Mouse (Mus musculus): ENCODE results near the gene Siglece.

Siglece gene

GRCm38 (mm10) chr7:43625794-43626422 lies 34.1 kb downstream of the Siglece start:
- no peak for DNase-seq (ENCODE audit: low spot score in 2 of 2)

GRCm38 (mm10) chr7:43625065-43625464 lies 34.9 kb downstream of the Siglece start:
- DNase-seq (ENCODE audit: low spot score in 2 of 2): no peak

GRCm38 (mm10) chr7:43623819-43624218 lies 36.1 kb downstream of the Siglece start:
- DNase-seq (ENCODE audit: low spot score in 2 of 2): no peak

- DNase-seq (ENCODE audit: low spot score in 2 of 2): no peak
Observed at GRCm38 (mm10) chr7:43622927-43623326, 37.0 kb downstream of the Siglece start.

- no peak for DNase-seq (ENCODE audit: low spot score in 2 of 2)
Observed at GRCm38 (mm10) chr7:43613816-43614551, 46.0 kb downstream of the Siglece start.

GRCm38 (mm10) chr7:43608316-43608824 lies 51.6 kb downstream of the Siglece start:
- DNase-seq (ENCODE audit: low spot score in 2 of 2): no peak

GRCm38 (mm10) chr7:43607743-43608287 lies 52.1 kb downstream of the Siglece start:
- DNase-seq (ENCODE audit: low spot score in 2 of 2): no peak

- DNase-seq (ENCODE audit: low spot score in 2 of 2): peak; percentile 42 to 69
Observed at GRCm38 (mm10) chr7:43606896-43607742, 52.8 kb downstream of the Siglece start, which contains the start of gene Zfp819. Zfp819 (plus strand) TSS chr7:43607169.

GRCm38 (mm10) chr7:43601884-43602283 lies 58.1 kb downstream of the Siglece start:
- no peak for DNase-seq (ENCODE audit: low spot score in 2 of 2)

All from left cerebral cortex, adult 9 months (tissue).